Mouse (Mus musculus): ENCODE results near the gene Slc25a41.

- TF ChIP-seq CTCF (conservative IDR thresholded peaks at IDR 0.05; ENCODE audit: low read length) (no peak), NANOG (IDR thresholded peaks at IDR 0.05; ENCODE audit: borderline replicate concordance, low read length) (no peak)
Observed at GRCm38 (mm10) chr17:57066908-57067307, 25.5 kb upstream of the Slc25a41 start.
